Mouse (Mus musculus) embryonic facial prominence, embryonic 10.5 days (tissue): ENCODE data around the gene Rhbdd2. TPM values are rescaled to one million over a fixed set of nuclear protein-coding genes. Genes with fewer than 3 reads are reported as not detected.
A peak's percentile ranks its signal among the peaks of the same experiment; 100 is the strongest.

Experiments
- DNase-seq: peaks from one replicate; pipeline ENCODE4 v3.0.0-alpha.2; 2017; ENCODE audit warnings: low spot score
- H3K27ac ChIP-seq: fragments of 300-500 bp; sonication (generic); replicated peaks from 2 replicates; pipeline ENCODE4 v1.5.1; 2016; ENCODE audit warnings: mild to moderate bottlenecking
- H3K27me3 ChIP-seq: fragments of 300-500 bp; sonication (generic); replicated peaks from 2 replicates; pipeline ENCODE4 v1.6.1; 2016; ENCODE audit warnings: low read depth, mild to moderate bottlenecking; ENCODE audit not compliant: poor library complexity, severe bottlenecking
- H3K36me3 ChIP-seq: fragments of 300-500 bp; sonication (generic); replicated peaks from 2 replicates; pipeline ENCODE4 v1.6.1; 2016; ENCODE audit warnings: mild to moderate bottlenecking, moderate library complexity
- H3K4me1 ChIP-seq: fragments of 300-500 bp; sonication (generic); 2 replicates; pipeline ENCODE4 v1.6.1; 2016
- H3K4me3 ChIP-seq: fragments of 300-500 bp; sonication (generic); 2 replicates; pipeline ENCODE4 v1.5.1; 2016; ENCODE audit warnings: mild to moderate bottlenecking, moderate library complexity
- H3K9me3 ChIP-seq: fragments of 300-500 bp; sonication (generic); 2 replicates; pipeline ENCODE4 v1.6.1; 2016; ENCODE audit warnings: mild to moderate bottlenecking
- WGBS: fragments of 180-500 bp; shearing (Covaris S2); methylation state at CpG from one replicate; pipeline ENCODE4 v1.1.7; 2016; 5-methylcytosine and 5-hydroxymethylcytosine counted together
- polyA plus RNA-seq: library from polyadenylated mRNA; unstranded; fragments of >200 nt; fragmentation: Nextera tagmentation; extraction: Ambion mirVana; gene quantifications from 2 replicates; pipeline ENCODE4 v1.2.1, GENCODE M21; 2016

Gene Rhbdd2
- polyA plus RNA-seq, 1 experiment from 2014 or later: 59.7 TPM

GRCm38 (mm10) chr5:135648461-135649308 lies 16.3 kb downstream of the Rhbdd2 start:
- H3K4me3 ChIP-seq: no peak overlapping the region
- DNase-seq: no peak
- WGBS: 81% methylated on average over 9 of the region's 9 CpGs
- H3K4me1 ChIP-seq: peaks cover 11% of the 10 kb centered on the region; the same call in 1 of the 2 replicates
- H3K27ac ChIP-seq: no peak overlapping the region
- H3K36me3 ChIP-seq: peaks cover 6% of the 10 kb centered on the region
- no peaks in the 10 kb centered on the region for H3K27me3 ChIP-seq
- no peaks in the 10 kb centered on the region for H3K9me3 ChIP-seq

GRCm38 (mm10) chr5:135649309-135649633 lies 16.9 kb downstream of the Rhbdd2 start:
- DNase-seq: no peak
- 91% methylated on average over 1 of the region's 1 CpGs for WGBS
- Histone ChIP-seq H3K4me3 (no peak overlapping the region), H3K27me3 (no peaks in the 10 kb centered on the region), H3K4me1 (peaks cover 12% of the 10 kb centered on the region; the same call in 1 of the 2 replicates), H3K27ac (no peak overlapping the region), H3K9me3 (no peaks in the 10 kb centered on the region), H3K36me3 (no peaks in the 10 kb centered on the region)

GRCm38 (mm10) chr5:135651536-135651935 lies 19.1 kb downstream of the Rhbdd2 start:
- Histone ChIP-seq H3K27me3 (no peaks in the 10 kb centered on the region), H3K9me3 (no peaks in the 10 kb centered on the region), H3K4me3 (no peak overlapping the region), H3K27ac (peak overlapping the region; percentile 26; the same call in 1 of the 2 replicates), H3K36me3 (no peaks in the 10 kb centered on the region), H3K4me1 (peaks cover 9% of the 10 kb centered on the region; the same call in 1 of the 2 replicates)
- 81% methylated on average over 3 of the region's 3 CpGs for WGBS
- DNase-seq: no peak

- no peaks in the 10 kb centered on the region for H3K9me3 ChIP-seq
- no peaks in the 10 kb centered on the region for H3K27me3 ChIP-seq
- peaks cover 9% of the 10 kb centered on the region; the same call in 1 of the 2 replicates for H3K4me1 ChIP-seq
- WGBS: 72% methylated on average over 2 of the region's 2 CpGs
- H3K27ac ChIP-seq: peak overlapping the region; percentile 8; the same call in 1 of the 2 replicates
- DNase-seq: no peak
- H3K4me3 ChIP-seq: no peak overlapping the region
- no peaks in the 10 kb centered on the region for H3K36me3 ChIP-seq
Observed at GRCm38 (mm10) chr5:135653209-135653608, 20.8 kb downstream of the Rhbdd2 start.

GRCm38 (mm10) chr5:135656046-135656445 lies 23.6 kb downstream of the Rhbdd2 start:
- Histone ChIP-seq H3K9me3 (no peaks in the 10 kb centered on the region), H3K27me3 (no peaks in the 10 kb centered on the region), H3K27ac (no peak overlapping the region), H3K36me3 (no peaks in the 10 kb centered on the region), H3K4me1 (peaks cover 9% of the 10 kb centered on the region; the same call in 1 of the 2 replicates), H3K4me3 (no peak overlapping the region)
- 82% methylated on average over 5 of the region's 5 CpGs for WGBS
- DNase-seq: no peak

GRCm38 (mm10) chr5:135657128-135657527 lies 24.7 kb downstream of the Rhbdd2 start:
- WGBS: 83% methylated on average over 5 of the region's 5 CpGs
- no peak for DNase-seq
- Histone ChIP-seq H3K27ac (no peak overlapping the region), H3K9me3 (no peaks in the 10 kb centered on the region), H3K36me3 (no peaks in the 10 kb centered on the region), H3K4me3 (no peak overlapping the region), H3K27me3 (no peaks in the 10 kb centered on the region), H3K4me1 (peaks cover 9% of the 10 kb centered on the region; the same call in 1 of the 2 replicates)

GRCm38 (mm10) chr5:135657703-135658373 lies 25.4 kb downstream of the Rhbdd2 start:
- Histone ChIP-seq H3K4me1 (peaks cover 9% of the 10 kb centered on the region; the same call in 1 of the 2 replicates), H3K27ac (no peak overlapping the region), H3K9me3 (no peaks in the 10 kb centered on the region), H3K36me3 (no peaks in the 10 kb centered on the region), H3K4me3 (no peak overlapping the region), H3K27me3 (no peaks in the 10 kb centered on the region)
- DNase-seq: no peak
- 52% methylated on average over 17 of the region's 17 CpGs for WGBS

GRCm38 (mm10) chr5:135659956-135660355 lies 27.5 kb downstream of the Rhbdd2 start:
- DNase-seq: no peak
- Histone ChIP-seq H3K36me3 (no peaks in the 10 kb centered on the region), H3K27ac (no peak overlapping the region), H3K4me3 (no peak overlapping the region), H3K27me3 (no peaks in the 10 kb centered on the region), H3K9me3 (no peaks in the 10 kb centered on the region), H3K4me1 (no peaks in the 10 kb centered on the region)
- WGBS: 76% methylated on average over 4 of the region's 4 CpGs

- no peaks in the 10 kb centered on the region for H3K36me3 ChIP-seq
- no peaks in the 10 kb centered on the region for H3K27me3 ChIP-seq
- no peak overlapping the region for H3K4me3 ChIP-seq
- WGBS: 88% methylated on average over 7 of the region's 7 CpGs
- H3K9me3 ChIP-seq: peaks cover under 1% of the 10 kb centered on the region; the same call in 1 of the 2 replicates
- H3K27ac ChIP-seq: no peak overlapping the region
- no peaks in the 10 kb centered on the region for H3K4me1 ChIP-seq
- DNase-seq: no peak
Observed at GRCm38 (mm10) chr5:135660535-135660934, 28.1 kb downstream of the Rhbdd2 start.

- DNase-seq: no peak
- Histone ChIP-seq H3K4me1 (peaks cover 23% of the 10 kb centered on the region), H3K9me3 (peaks cover 7% of the 10 kb centered on the region; the same call in 1 of the 2 replicates), H3K27me3 (no peaks in the 10 kb centered on the region), H3K36me3 (no peaks in the 10 kb centered on the region), H3K4me3 (no peak overlapping the region), H3K27ac (no peak overlapping the region)
- WGBS: 92% methylated on average over 5 of the region's 5 CpGs
Observed at GRCm38 (mm10) chr5:135666890-135667289, 34.5 kb downstream of the Rhbdd2 start.

- DNase-seq: no peak
- no peak overlapping the region for H3K4me3 ChIP-seq
- peaks cover 31% of the 10 kb centered on the region for H3K4me1 ChIP-seq
- H3K27me3 ChIP-seq: no peaks in the 10 kb centered on the region
- H3K36me3 ChIP-seq: no peaks in the 10 kb centered on the region
- peaks cover 7% of the 10 kb centered on the region; the same call in 1 of the 2 replicates for H3K9me3 ChIP-seq
- 83% methylated on average over 7 of the region's 7 CpGs for WGBS
- no peak overlapping the region for H3K27ac ChIP-seq
Observed at GRCm38 (mm10) chr5:135668071-135668470, 35.7 kb downstream of the Rhbdd2 start.

- Histone ChIP-seq H3K36me3 (no peaks in the 10 kb centered on the region), H3K27ac (peak within 1 kb of the TSS; percentile 61), H3K4me1 (peaks cover 48% of the 10 kb centered on the region), H3K9me3 (peaks cover 7% of the 10 kb centered on the region; the same call in 1 of the 2 replicates), H3K4me3 (peak within 1 kb of the TSS; percentile 18), H3K27me3 (no peaks in the 10 kb centered on the region)
- WGBS: 23% methylated on average over 9 of the region's 9 CpGs
- peak; percentile 42 for DNase-seq
Observed at GRCm38 (mm10) chr5:135669741-135670275, 37.4 kb downstream of the Rhbdd2 start, which contains the start of gene Por. Gene Por, plus strand, starts transcription at chr5:135670033.
